Mouse (Mus musculus) ES-Bruce4 (cell line): Measurements from ENCODE around the gene Arl3. TPM values are rescaled to one million over a fixed set of nuclear protein-coding genes. Genes with fewer than 3 reads are reported as not detected.

Source experiments
- H3K27ac ChIP-seq: 2 replicates; pipeline ENCODE4 v1.5.1; 2012; ENCODE audit warnings: low read length, inconsistent platforms; ENCODE audit not compliant: insufficient read depth
- H3K27me3 ChIP-seq: 2 replicates; pipeline ENCODE4 v1.6.1; 2012; ENCODE audit warnings: mild to moderate bottlenecking, low read length, inconsistent platforms; ENCODE audit not compliant: control insufficient read depth, poor library complexity, insufficient read depth, severe bottlenecking
- H3K36me3 ChIP-seq: 2 replicates; pipeline ENCODE4 v1.6.1; 2012; ENCODE audit warnings: inconsistent platforms, mild to moderate bottlenecking, low read length, moderate library complexity; ENCODE audit not compliant: control insufficient read depth, poor library complexity, insufficient read depth, severe bottlenecking
- H3K4me1 ChIP-seq: one replicate; pipeline ENCODE4 v1.8.1; 2011; ENCODE audit warnings: low read length; ENCODE audit not compliant: control insufficient read depth, insufficient read depth
- H3K4me3 ChIP-seq: 2 replicates; pipeline ENCODE4 v1.5.1; 2011; ENCODE audit warnings: low read depth, mild to moderate bottlenecking, low read length
- H3K9ac ChIP-seq: 2 replicates; pipeline ENCODE4 v1.6.1; 2012; ENCODE audit warnings: low read depth, mild to moderate bottlenecking, inconsistent platforms; ENCODE audit not compliant: poor library complexity, severe bottlenecking
- H3K9me3 ChIP-seq: replicated peaks from 2 replicates; pipeline ENCODE4 v1.6.1; 2012; ENCODE audit warnings: mild to moderate bottlenecking, low read length, inconsistent platforms; ENCODE audit not compliant: control insufficient read depth, poor library complexity, insufficient read depth, severe bottlenecking
- CTCF ChIP-seq: IDR thresholded peaks from one replicate; pipeline ENCODE4 v1.8.1; 2011; ENCODE audit warnings: low read depth, low read length
- EP300 ChIP-seq: IDR thresholded peaks from 2 replicates; pipeline ENCODE4 v1.6.1; 2011; ENCODE audit warnings: low read depth, low read length; ENCODE audit not compliant: insufficient read depth
- POLR2A ChIP-seq: IDR thresholded peaks from one replicate; pipeline ENCODE4 v1.8.1; 2011; ENCODE audit warnings: low read length; ENCODE audit not compliant: insufficient read depth
- polyA plus RNA-seq: library from polyadenylated mRNA; stranded (reverse); fragments of >200 nt; gene quantifications from 2 replicates; pipeline ENCODE4 v1.2.4, GENCODE M21; 2011; ENCODE audit warnings: low read depth; ENCODE audit not compliant: missing spikeins, insufficient read depth, insufficient read length

Gene Arl3
- polyA plus RNA-seq, 1 experiment: 95.8 TPM

DNA sequence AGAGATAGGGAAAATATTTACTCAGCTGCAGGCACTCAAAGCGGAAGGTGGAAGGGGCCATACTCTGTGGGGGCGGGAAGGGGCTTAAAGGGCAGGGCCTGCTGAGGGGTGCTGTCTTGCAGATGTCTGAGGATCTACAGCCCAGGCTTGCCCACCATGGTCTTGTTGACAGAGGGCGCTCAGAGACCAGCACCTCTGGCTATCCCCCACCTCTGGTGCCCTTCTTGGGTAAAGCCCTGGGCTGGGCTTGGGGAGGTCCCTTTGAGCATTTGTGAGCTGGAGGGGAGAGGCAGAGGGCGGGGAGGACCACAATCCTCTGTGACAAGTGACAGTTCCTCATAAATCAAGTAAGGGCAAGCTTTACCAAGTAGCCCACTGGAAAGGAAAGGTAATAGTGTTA lies 39.9 kb downstream of the Arl3 start:
- no peak overlapping the region for H3K9ac ChIP-seq
- no peaks in the 10 kb centered on the region for H3K9me3 ChIP-seq
- H3K27ac ChIP-seq: no peak overlapping the region
- H3K27me3 ChIP-seq: no peaks in the 10 kb centered on the region
- no peak for TF ChIP-seq CTCF
- H3K4me3 ChIP-seq: no peak overlapping the region
- peaks cover 12% of the 10 kb centered on the region for H3K4me1 ChIP-seq
- H3K36me3 ChIP-seq: no peaks in the 10 kb centered on the region

DNA sequence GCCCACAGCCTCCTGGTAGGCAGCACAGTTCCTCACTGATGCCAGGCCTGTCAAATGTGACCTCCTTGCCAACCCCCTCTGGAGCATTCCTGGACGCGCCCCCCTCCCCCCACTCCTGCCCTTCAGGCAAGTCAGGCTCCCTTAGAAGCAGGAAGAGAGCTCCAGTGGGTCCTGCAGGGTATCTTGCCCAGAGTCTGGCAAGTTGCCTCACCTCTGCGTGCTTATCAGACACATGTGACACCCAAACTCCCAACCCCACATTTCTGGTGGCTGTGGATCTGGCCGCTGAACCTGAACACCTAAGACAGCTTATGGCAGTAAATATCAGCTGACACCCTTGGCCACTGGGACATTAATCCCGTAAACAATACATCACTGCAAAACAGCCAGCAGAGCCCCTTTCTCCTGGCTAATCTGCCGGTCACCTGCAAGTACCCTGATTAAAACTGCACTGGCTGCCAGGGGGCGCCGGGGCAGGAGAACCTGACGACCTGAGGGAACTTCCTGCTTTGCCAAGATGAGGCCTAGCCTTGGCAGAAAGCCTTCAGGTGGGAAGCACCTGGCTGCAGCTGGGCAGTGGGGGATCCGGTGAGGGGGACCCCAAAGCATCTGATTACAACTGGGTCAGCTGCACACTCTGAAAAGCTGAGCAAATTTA lies 40.8 kb downstream of the Arl3 start:
- Histone ChIP-seq H3K9me3 (no peaks in the 10 kb centered on the region), H3K27me3 (no peaks in the 10 kb centered on the region), H3K4me1 (peaks cover 16% of the 10 kb centered on the region), H3K9ac (no peak overlapping the region), H3K27ac (no peak overlapping the region), H3K36me3 (no peaks in the 10 kb centered on the region), H3K4me3 (no peak overlapping the region)
- TF ChIP-seq CTCF (no peak), POLR2A (no peak), EP300 (no peak)

DNA sequence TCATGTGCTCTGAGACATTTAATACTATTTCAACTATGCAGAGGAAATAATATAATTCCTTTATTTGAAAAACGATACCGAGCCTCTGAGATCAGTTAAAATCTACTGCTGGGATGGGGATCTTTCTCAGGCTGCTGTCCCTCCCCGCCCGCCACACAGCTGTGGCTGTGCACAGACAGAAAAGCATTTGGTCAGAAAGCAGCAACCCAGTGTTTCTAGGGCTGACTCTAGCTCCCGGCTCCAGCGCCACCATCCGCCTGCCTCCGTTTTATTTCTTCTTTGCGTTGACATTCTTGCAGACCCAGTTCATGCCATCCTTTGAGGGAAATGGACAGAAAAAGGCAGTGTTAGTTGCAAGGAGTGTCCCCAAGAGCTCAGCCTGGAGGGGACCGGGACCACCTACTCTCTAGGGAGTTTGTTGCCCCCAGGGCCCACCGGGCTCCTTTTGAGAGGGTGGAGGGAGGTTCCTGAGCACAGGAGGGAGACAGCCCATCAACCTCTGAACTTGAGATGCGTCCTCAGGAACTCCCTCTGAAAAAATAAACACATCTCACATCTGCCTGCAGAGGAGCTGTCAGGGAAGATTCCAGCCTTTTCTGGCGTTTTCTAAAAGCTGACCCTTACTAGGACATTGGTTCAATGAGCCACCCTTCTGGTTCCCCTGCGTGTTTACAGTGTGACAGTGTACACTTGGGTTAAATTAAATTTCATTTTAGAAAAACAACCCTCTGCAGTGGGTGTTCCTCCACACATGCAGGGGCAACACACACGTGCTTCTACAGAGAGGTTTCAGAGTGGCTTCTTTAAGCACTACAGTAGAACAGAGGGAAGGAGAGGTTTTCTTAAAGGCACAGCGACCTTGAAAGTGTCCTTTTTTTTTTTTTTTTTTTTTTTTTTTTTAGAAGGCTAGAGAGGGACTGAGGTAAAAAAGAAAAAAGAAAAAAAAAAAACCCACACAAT lies 41.6 kb downstream of the Arl3 start:
- no peaks in the 10 kb centered on the region for H3K27me3 ChIP-seq
- no peaks in the 10 kb centered on the region for H3K9me3 ChIP-seq
- peaks cover 17% of the 10 kb centered on the region for H3K4me1 ChIP-seq
- peak overlapping the region; percentile 26; the same call in 1 of the 2 replicates for H3K9ac ChIP-seq
- H3K4me3 ChIP-seq: no peak overlapping the region
- H3K27ac ChIP-seq: peak overlapping the region; percentile 39; the same call in 1 of the 2 replicates
- TF ChIP-seq CTCF (no peak), EP300 (0 out of 2 replicates have a peak, but pooled peaks have one; percentile 19)
- no peaks in the 10 kb centered on the region for H3K36me3 ChIP-seq

DNA sequence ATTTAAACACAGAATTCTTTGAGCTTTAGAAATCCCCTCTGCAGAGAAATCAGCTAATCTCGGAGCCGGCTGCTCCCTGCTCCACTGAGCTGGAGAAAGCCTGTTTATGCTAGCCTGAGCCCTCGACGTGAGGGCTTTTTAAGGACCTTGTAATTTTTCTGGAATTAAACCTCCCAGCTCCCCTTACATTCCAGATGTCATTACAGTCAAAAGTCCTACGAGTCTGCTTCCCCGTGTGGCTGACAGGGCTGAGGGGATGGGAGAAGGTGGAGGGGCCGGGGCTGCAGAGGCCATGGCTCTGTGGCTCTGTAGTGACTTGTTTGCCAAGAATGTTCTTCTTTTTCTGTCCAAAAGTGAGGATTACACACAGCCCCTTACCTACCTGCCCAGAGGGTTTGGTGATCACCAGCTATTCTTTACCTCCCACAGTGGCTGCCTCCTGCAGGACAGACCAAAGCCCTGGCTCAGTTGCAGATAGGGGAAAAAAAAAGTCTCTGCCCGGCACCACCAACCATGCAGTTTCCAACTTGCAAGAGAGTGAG lies 42.5 kb downstream of the Arl3 start:
- TF ChIP-seq EP300: no peak
- no peak for TF ChIP-seq CTCF
- TF ChIP-seq POLR2A: no peak
- H3K27ac ChIP-seq: 0 out of 2 replicates have a peak overlapping the region, but pooled peaks have one; percentile 5
- H3K36me3 ChIP-seq: no peaks in the 10 kb centered on the region
- no peaks in the 10 kb centered on the region for H3K9me3 ChIP-seq
- peaks cover 18% of the 10 kb centered on the region for H3K4me1 ChIP-seq
- no peak overlapping the region for H3K4me3 ChIP-seq
- H3K27me3 ChIP-seq: no peaks in the 10 kb centered on the region
- H3K9ac ChIP-seq: peak overlapping the region; percentile 26; the same call in 1 of the 2 replicates

DNA sequence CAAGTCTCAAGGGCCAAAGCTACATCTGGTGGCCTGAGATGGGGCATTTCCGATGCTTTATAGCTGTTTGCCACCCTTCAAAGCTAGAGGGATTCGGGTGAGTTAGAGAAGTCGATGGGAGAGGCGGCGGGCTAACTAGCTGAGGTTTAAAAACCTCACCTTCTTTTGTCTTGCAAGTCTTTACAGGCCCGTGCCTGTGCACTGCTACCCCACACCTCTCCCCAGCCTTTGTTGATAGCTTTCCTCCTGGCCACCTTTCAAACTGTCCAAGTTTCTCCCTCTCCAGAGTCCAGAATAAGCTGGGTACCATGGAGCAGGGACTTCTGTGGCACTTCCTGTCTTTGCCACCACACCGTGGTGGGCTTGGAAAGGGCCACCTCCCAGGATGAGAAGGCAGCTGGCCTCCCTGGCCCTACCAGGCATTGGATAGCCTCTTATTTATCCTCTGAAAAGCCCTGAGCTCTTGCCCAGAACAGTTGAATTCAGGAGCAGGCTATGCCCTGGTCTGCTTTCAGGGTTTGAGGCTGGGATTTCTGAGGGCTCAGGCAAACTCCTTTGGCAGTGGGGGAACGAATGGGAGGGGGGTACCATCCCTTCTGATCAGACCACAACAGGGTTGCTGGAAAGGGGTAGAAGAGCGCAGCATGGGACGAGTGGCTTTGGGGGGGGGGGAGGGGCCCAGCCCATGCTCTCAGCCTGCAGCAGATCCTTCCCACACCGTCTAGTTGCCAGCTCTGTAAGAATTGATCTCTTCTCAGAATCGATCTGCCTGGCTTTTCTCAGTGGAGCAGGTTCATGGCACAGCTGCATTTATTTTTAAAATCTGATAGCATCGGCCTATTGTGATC lies 43.2 kb downstream of the Arl3 start:
- Histone ChIP-seq H3K9me3 (no peaks in the 10 kb centered on the region), H3K36me3 (no peaks in the 10 kb centered on the region), H3K4me1 (peaks cover 18% of the 10 kb centered on the region), H3K27ac (peak overlapping the region; percentile 87), H3K9ac (peak overlapping the region; percentile 31; the same call in 1 of the 2 replicates), H3K4me3 (no peak overlapping the region), H3K27me3 (no peaks in the 10 kb centered on the region)
- TF ChIP-seq CTCF (no peak), POLR2A (no peak), EP300 (no peak)
